In the genomic region with DNA sequence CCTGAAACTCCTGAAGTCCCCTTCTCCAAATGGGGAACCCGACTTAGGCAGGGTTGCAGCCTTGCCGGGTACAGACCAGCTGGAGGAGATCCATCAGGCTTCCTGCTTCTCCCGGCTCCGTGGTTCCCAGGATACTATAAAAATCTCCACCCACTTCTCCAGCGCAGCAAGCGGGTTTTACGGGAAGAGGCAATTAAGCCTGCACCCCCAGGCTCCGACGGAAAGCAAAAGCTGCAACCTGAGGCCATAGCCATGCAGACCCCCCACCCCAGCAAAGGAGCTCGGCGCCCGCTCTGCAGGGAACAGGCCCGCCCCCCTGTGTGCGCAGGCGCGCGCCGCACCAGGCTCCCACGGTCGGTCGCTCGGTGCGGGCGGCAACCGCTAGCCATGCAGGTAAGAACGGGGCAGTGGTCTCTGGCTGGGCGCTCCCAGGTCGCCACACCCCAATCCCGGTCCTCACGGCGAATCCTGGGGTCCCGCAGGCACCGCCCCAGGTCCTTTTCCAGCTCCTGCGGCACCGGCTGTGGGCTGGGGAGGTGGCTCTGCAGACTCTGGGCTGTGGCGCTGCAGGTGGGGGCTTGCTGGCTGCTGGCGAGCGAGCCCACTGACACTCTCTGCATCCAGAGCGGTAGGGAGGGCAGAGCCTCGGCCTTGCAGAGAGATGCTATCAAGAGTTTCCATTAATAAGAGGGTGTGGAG, we compare ENCODE assay signal across 8 mouse cellular contexts. TPM values are rescaled to one million over a fixed set of nuclear protein-coding genes. Genes with fewer than 3 reads are reported as not detected.
DNase-seq lines count a peak whose midpoint lies in the region; ATAC-seq and TF ChIP-seq lines count a peak whose summit lies in the region.

Gene L3mbtl1 (plus strand): TSS at position 325 of the 699 bp plus-strand sequence.

- peak within 1 kb of the TSS; percentile 71 for H3K9ac ChIP-seq in embryonic facial prominence, embryonic 13.5 days
- peak within 1 kb of the TSS; percentile 60 for H3K9ac ChIP-seq in hindbrain, embryonic 11.5 days (ENCODE audit: low read depth, low read length)
- H3K9ac ChIP-seq in midbrain, postnatal 0 days (replicated peaks; ENCODE audit: low read length, poor library complexity, severe bottlenecking) = peak within 1 kb of the TSS; percentile 78

- H3K4me1 ChIP-seq in embryonic facial prominence, embryonic 13.5 days = peaks cover 19% of the 10 kb centered on the region
- 0 out of 2 replicates have a peak, but pooled peaks cover 2% of the 10 kb centered on the region for H3K4me1 ChIP-seq in hindbrain, embryonic 11.5 days (replicated peaks; ENCODE audit: control insufficient read depth, insufficient read depth, low read length)
- H3K4me1 ChIP-seq in midbrain, postnatal 0 days (ENCODE audit: insufficient read depth, low read length) = peaks cover 9% of the 10 kb centered on the region

- peak; percentile 31 for DNase-seq in gastrocnemius, postnatal 25 days
- no peak for DNase-seq in gastrocnemius, adult 18-20 months (ENCODE audit: low spot score)
- DNase-seq in ZHBTc4 (ENCODE audit: low read depth, low spot score) = peak; percentile 70
- DNase-seq in hindbrain, embryonic 11.5 days (ENCODE audit: low spot score) = peak; percentile 55
- peak; percentile 71 to 78 for DNase-seq in left cerebral cortex, postnatal 25 days (ENCODE audit: low spot score in 2 of 2)
- peak; percentile 63 for DNase-seq in midbrain, postnatal 0 days (ENCODE audit: low spot score)
- no peak for DNase-seq in ovary, postnatal 10 days (ENCODE audit: low spot score)

- H3K27ac ChIP-seq in embryonic facial prominence, embryonic 13.5 days = no peak within 1 kb of the TSS
- H3K27ac ChIP-seq in hindbrain, embryonic 11.5 days (ENCODE audit: low read depth, low read length) = no peak within 1 kb of the TSS
- peak within 1 kb of the TSS; percentile 82 for H3K27ac ChIP-seq in midbrain, postnatal 0 days (ENCODE audit: low read depth, low read length)

- no peak for TF ChIP-seq CTCF in midbrain, postnatal 0 days (IDR thresholded peaks at IDR 0.05)

- ATAC-seq in embryonic facial prominence, embryonic 13.5 days (ENCODE audit: insufficient number of reproducible peaks, insufficient read depth, low FRiP score, low TSS enrichment, low read depth) = 0 out of 2 replicates have a peak, but pooled peaks have one; percentile 23
- peak; percentile 71 for ATAC-seq in hindbrain, embryonic 11.5 days (ENCODE audit: low FRiP score)
- ATAC-seq in midbrain, postnatal 0 days (ENCODE audit: low FRiP score) = peak; percentile 81

- H3K9me3 ChIP-seq in embryonic facial prominence, embryonic 13.5 days = no peaks in the 10 kb centered on the region
- H3K9me3 ChIP-seq in hindbrain, embryonic 11.5 days (ENCODE audit: control insufficient read depth, low read length) = no peaks in the 10 kb centered on the region
- H3K9me3 ChIP-seq in midbrain, postnatal 0 days (ENCODE audit: low read length) = no peaks in the 10 kb centered on the region

- peak within 1 kb of the TSS; percentile 99 for H3K4me2 ChIP-seq in embryonic facial prominence, embryonic 13.5 days
- H3K4me2 ChIP-seq in hindbrain, embryonic 11.5 days (replicated peaks; ENCODE audit: low read depth, low read length) = peak within 1 kb of the TSS; percentile 95
- H3K4me2 ChIP-seq in midbrain, postnatal 0 days (ENCODE audit: low read depth, low read length, poor library complexity, severe bottlenecking) = peak within 1 kb of the TSS; percentile 67

- under 1% methylated on average over 40 of the region's 40 CpGs for WGBS in embryonic facial prominence, embryonic 13.5 days
- under 1% methylated on average over 40 of the region's 40 CpGs for WGBS in hindbrain, embryonic 11.5 days
- under 1% methylated on average over 38 of the region's 40 CpGs for WGBS in midbrain, postnatal 0 days

- intact Hi-C loops in left cerebral cortex, postnatal 25 days (cut with DNase I) = no loop called here

- peak within 1 kb of the TSS; percentile 57 for H3K4me3 ChIP-seq in embryonic facial prominence, embryonic 13.5 days
- H3K4me3 ChIP-seq in hindbrain, embryonic 11.5 days (ENCODE audit: low read depth, low read length) = peak within 1 kb of the TSS; percentile 49
- peak within 1 kb of the TSS; percentile 59 for H3K4me3 ChIP-seq in midbrain, postnatal 0 days (ENCODE audit: low read depth, low read length)

- peaks cover 19% of the 10 kb centered on the region for H3K36me3 ChIP-seq in embryonic facial prominence, embryonic 13.5 days
- peaks cover 8% of the 10 kb centered on the region; the same call in 1 of the 2 replicates for H3K36me3 ChIP-seq in hindbrain, embryonic 11.5 days (ENCODE audit: control insufficient read depth, insufficient read depth, low read length)
- H3K36me3 ChIP-seq in midbrain, postnatal 0 days (ENCODE audit: insufficient read depth, low read length) = peaks cover 18% of the 10 kb centered on the region; the same call in 1 of the 2 replicates

- H3K27me3 ChIP-seq in embryonic facial prominence, embryonic 13.5 days = peaks cover 36% of the 10 kb centered on the region
- H3K27me3 ChIP-seq in hindbrain, embryonic 11.5 days (ENCODE audit: control insufficient read depth, insufficient read depth, low read length) = peaks cover 19% of the 10 kb centered on the region
- H3K27me3 ChIP-seq in midbrain, postnatal 0 days (ENCODE audit: insufficient read depth, low read length) = no peaks in the 10 kb centered on the region

RNA-seq across cellular contexts. Expression of gene L3mbtl1, which starts in this region (rescaled TPM):
- under 1 TPM in 1 of 2 experiments, not detected in 1; 0.13 TPM for total RNA-seq in gastrocnemius, postnatal 25 days (2021)
- not detected for total RNA-seq in gastrocnemius, adult 18-20 months (2021)
- polyA plus RNA-seq in embryonic facial prominence, embryonic 13.5 days (2015; fragmentation: Nextera tagmentation; extraction: Ambion mirVana) = 0.13 TPM in 1 of 2 replicates, not detected in the other
- 0.13 and 0.45 TPM in 2 replicates for polyA plus RNA-seq in hindbrain, embryonic 11.5 days (2014; fragmentation: Nextera tagmentation; extraction: Ambion mirVana)
- 10 to 100 TPM; 19.1 to 23.6 TPM for total RNA-seq in left cerebral cortex, postnatal 25 days (2021)
- 16.9 and 21.1 TPM in 2 replicates for total RNA-seq in midbrain, postnatal 0 days (2014; rRNA removed)
- polyA plus RNA-seq in midbrain, postnatal 0 days (2015; fragmentation: Nextera tagmentation; extraction: Ambion mirVana) = 10.2 and 11.9 TPM in 2 replicates

Comparison
In these comparisons a context has a peak if more than half of its experiments do, and no peak if none do; other contexts are left out.
1. RNA of gene L3mbtl1 (total RNA-seq): 19.1 to 23.6 TPM in left cerebral cortex, postnatal 25 days and 16.9 to 21.1 TPM in midbrain, postnatal 0 days; 0.13 TPM in gastrocnemius, postnatal 25 days and not detected in gastrocnemius, adult 18-20 months; every median in the first group is over 10 times any median in the second.
2. Peak in DNase-seq in gastrocnemius, postnatal 25 days; RNA of the gene not detected or under 1 TPM.
3. Peak in ATAC-seq, H3K4me3 ChIP-seq, H3K9ac ChIP-seq and H3K4me2 ChIP-seq in embryonic facial prominence, embryonic 13.5 days; RNA of the gene not detected or under 1 TPM.
4. Peak in DNase-seq, ATAC-seq, H3K4me3 ChIP-seq, H3K9ac ChIP-seq and H3K4me2 ChIP-seq in hindbrain, embryonic 11.5 days; RNA of the gene not detected or under 1 TPM.
5. DNase-seq: peak in ZHBTc4 (single experiment), left cerebral cortex, postnatal 25 days (2 of 2) and midbrain, postnatal 0 days (single experiment); none in gastrocnemius, adult 18-20 months (single experiment) and ovary, postnatal 10 days (single experiment).
6. ATAC-seq: peak in every context shown above with its lines; median percentile 81 in midbrain, postnatal 0 days; 71 in hindbrain, embryonic 11.5 days; 23 in embryonic facial prominence, embryonic 13.5 days.
7. Peak in every context shown above with its lines, with median percentiles within 50 percentile points of each other: H3K4me2 ChIP-seq, H3K4me3 ChIP-seq and H3K9ac ChIP-seq.